Mouse (Mus musculus) heart, postnatal 0 days (tissue): Measurements from ENCODE around the gene N4bp2l2.

Source experiments
- CTCF ChIP-seq: IDR thresholded peaks from 2 replicates; pipeline ENCODE4 v1.5.1; 2016; ENCODE audit warnings: antibody characterized with exemption, control low read depth, low read depth
- EP300 ChIP-seq: IDR thresholded peaks from 2 replicates; pipeline ENCODE4 v1.6.1; 2016; ENCODE audit warnings: antibody characterized with exemption, low read depth

DNA sequence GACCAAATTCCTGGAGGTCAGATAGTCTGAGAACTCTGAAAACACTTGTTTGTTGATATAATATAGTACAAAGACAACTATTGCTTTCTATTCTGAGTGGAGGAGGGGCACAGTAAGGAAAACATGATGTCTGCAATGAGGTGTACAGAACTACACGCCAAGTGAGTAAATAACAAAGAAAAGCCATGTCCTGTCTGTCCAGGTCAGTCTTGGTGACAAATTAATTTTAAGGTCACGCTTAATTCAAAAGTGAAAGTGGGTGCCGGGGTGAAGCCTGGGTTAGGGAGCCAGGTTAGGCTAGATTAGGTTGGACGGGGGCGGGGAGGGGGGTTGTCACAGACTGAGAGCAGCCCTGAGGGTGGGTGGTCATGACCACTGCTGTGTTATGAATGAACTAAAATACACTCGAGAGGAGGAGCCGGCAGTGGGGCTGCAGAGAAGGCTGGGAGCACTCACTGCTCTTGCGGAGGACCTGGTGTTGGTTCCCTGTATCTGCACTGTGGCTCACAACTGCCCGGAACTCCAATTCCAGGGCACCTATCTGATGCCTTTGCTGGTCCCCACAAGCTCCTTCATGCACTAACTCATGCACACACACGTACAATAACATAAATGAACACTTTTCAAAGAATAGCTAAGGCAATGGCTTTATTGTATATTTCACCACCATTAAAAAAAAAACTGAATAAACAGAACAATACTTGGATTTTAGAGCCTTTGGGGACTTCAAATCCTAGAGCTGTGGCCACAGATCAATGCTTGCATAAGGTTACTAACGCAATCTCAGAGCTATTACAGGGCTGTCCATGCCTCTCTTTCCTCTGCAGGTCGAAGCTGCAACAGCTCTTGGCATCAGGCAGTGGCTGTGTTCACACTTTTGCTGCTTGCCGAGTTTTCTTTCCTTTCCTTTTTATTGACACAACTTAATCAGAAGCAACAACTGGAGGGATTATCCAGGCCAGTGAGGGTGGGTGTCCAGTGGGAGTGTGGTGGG lies 66.4 kb downstream of the N4bp2l2 start:
- TF ChIP-seq CTCF: no peak
- no peak for TF ChIP-seq EP300
